Mouse (Mus musculus): ENCODE data around the gene Xylt1.

Xylt1 gene

GRCm38 (mm10) chr7:117622769-117623168 is 242.0 kb downstream of the Xylt1 start:
- no peak for DNase-seq

- no peak for DNase-seq
Measured at GRCm38 (mm10) chr7:117628791-117629190, 248.0 kb downstream of the Xylt1 start.

GRCm38 (mm10) chr7:117630657-117631056 is 249.9 kb downstream of the Xylt1 start:
- no peak for DNase-seq

GRCm38 (mm10) chr7:117635584-117635983 is 254.8 kb downstream of the Xylt1 start:
- DNase-seq: no peak

- no peak for DNase-seq
Measured at GRCm38 (mm10) chr7:117636713-117637112, 255.9 kb downstream of the Xylt1 start.

GRCm38 (mm10) chr7:117637997-117638396 is 257.2 kb downstream of the Xylt1 start:
- DNase-seq: no peak

GRCm38 (mm10) chr7:117652637-117653036 is 271.9 kb downstream of the Xylt1 start:
- no peak for DNase-seq

GRCm38 (mm10) chr7:117655732-117656131 is 275.0 kb downstream of the Xylt1 start:
- DNase-seq: no peak

GRCm38 (mm10) chr7:117658180-117658579 is 277.4 kb downstream of the Xylt1 start:
- no peak for DNase-seq

- no peak for DNase-seq
Measured at GRCm38 (mm10) chr7:117658739-117659138, 278.0 kb downstream of the Xylt1 start.

- DNase-seq: peak in 1 of 2 experiments; percentile 10
Measured at GRCm38 (mm10) chr7:117667286-117667685, 286.5 kb downstream of the Xylt1 start.

GRCm38 (mm10) chr7:117668226-117668625 is 287.4 kb downstream of the Xylt1 start:
- DNase-seq: no peak

- no peak for DNase-seq
Measured at GRCm38 (mm10) chr7:117672121-117672591, 291.4 kb downstream of the Xylt1 start.

GRCm38 (mm10) chr7:117686120-117686996 is 305.6 kb downstream of the Xylt1 start:
- no peak for DNase-seq

- no peak for DNase-seq
Measured at GRCm38 (mm10) chr7:117686997-117687302, 306.2 kb downstream of the Xylt1 start.

- no peak for DNase-seq
Measured at GRCm38 (mm10) chr7:117695612-117696011, 314.8 kb downstream of the Xylt1 start.

GRCm38 (mm10) chr7:117697681-117698080 is 316.9 kb downstream of the Xylt1 start:
- no peak for DNase-seq

- no peak for DNase-seq
Measured at GRCm38 (mm10) chr7:117698551-117699114, 317.9 kb downstream of the Xylt1 start.

GRCm38 (mm10) chr7:117699343-117699985 is 318.7 kb downstream of the Xylt1 start:
- no peak for DNase-seq

- DNase-seq: no peak
Measured at GRCm38 (mm10) chr7:117700066-117700465, 319.3 kb downstream of the Xylt1 start.

GRCm38 (mm10) chr7:117709901-117710607 is 329.3 kb downstream of the Xylt1 start:
- DNase-seq: no peak

- DNase-seq: no peak
Measured at GRCm38 (mm10) chr7:117716876-117717408, 336.2 kb downstream of the Xylt1 start.

- no peak for DNase-seq
Measured at GRCm38 (mm10) chr7:117720426-117720825, 339.6 kb downstream of the Xylt1 start.

Data from cerebellum, postnatal 36 days (tissue).